Mouse (Mus musculus): ENCODE measurements around the gene Rab21. TPM values are rescaled to one million over a fixed set of nuclear protein-coding genes. Genes with fewer than 3 reads are reported as not detected.
"Not testable (repeated sequence)": the region's sequence is repeated elsewhere in the genome, so short reads cannot be mapped to it uniquely, and the experiment has no call there.

Rab21 gene
- total RNA-seq, 2 experiments from 2014 or later, result 58.1 to 58.4 TPM

- DNase-seq (ENCODE audit: low spot score in 2 of 2), result no peak
These were observed 13.7 kb upstream of the Rab21 start for GRCm38 (mm10) chr10:115329010-115329530.

GRCm38 (mm10) chr10:115328514-115328913 lies 13.1 kb upstream of the Rab21 start:
- DNase-seq (ENCODE audit: low spot score in 2 of 2), result no peak

- peak; percentile 42 to 80 for DNase-seq (ENCODE audit: low spot score in 2 of 2)
These were observed 7.9 kb upstream of the Rab21 start for GRCm38 (mm10) chr10:115323295-115323694.

GRCm38 (mm10) chr10:115321317-115322035 lies 6.1 kb upstream of the Rab21 start:
- no peak for DNase-seq (ENCODE audit: low spot score in 2 of 2)

- not testable (repeated sequence) for DNase-seq (ENCODE audit: low spot score in 2 of 2)
These were observed 3.0 kb upstream of the Rab21 start for GRCm38 (mm10) chr10:115318388-115318787.

GRCm38 (mm10) chr10:115316313-115316712 lies 919 bp upstream of the Rab21 start:
- no peak for DNase-seq (ENCODE audit: low spot score in 2 of 2)

- DNase-seq (ENCODE audit: low spot score in 2 of 2), result peak in 1 of 2 experiments; percentile 25
These were observed 577 bp downstream of the Rab21 start for GRCm38 (mm10) chr10:115314582-115315452.

GRCm38 (mm10) chr10:115314287-115314581 lies 1.2 kb downstream of the Rab21 start:
- no peak for DNase-seq (ENCODE audit: low spot score in 2 of 2)

- DNase-seq (ENCODE audit: low spot score in 2 of 2), result no peak
These were observed 1.6 kb downstream of the Rab21 start for GRCm38 (mm10) chr10:115313641-115314286.

GRCm38 (mm10) chr10:115312732-115313131 lies 2.7 kb downstream of the Rab21 start:
- DNase-seq (ENCODE audit: low spot score in 2 of 2), result no peak

GRCm38 (mm10) chr10:115312194-115312593 lies 3.2 kb downstream of the Rab21 start:
- DNase-seq (ENCODE audit: low spot score in 2 of 2), result no peak

- DNase-seq (ENCODE audit: low spot score in 2 of 2), result no peak
These were observed 4.0 kb downstream of the Rab21 start for GRCm38 (mm10) chr10:115311263-115311965.

GRCm38 (mm10) chr10:115309191-115309590 lies 6.2 kb downstream of the Rab21 start:
- DNase-seq (ENCODE audit: low spot score in 2 of 2), result no peak

- DNase-seq (ENCODE audit: low spot score in 2 of 2), result no peak
These were observed 8.0 kb downstream of the Rab21 start for GRCm38 (mm10) chr10:115307331-115307875.

- no peak for DNase-seq (ENCODE audit: low spot score in 2 of 2)
These were observed 16.7 kb downstream of the Rab21 start for GRCm38 (mm10) chr10:115298683-115299082.

GRCm38 (mm10) chr10:115297582-115297981 lies 17.8 kb downstream of the Rab21 start:
- DNase-seq (ENCODE audit: low spot score in 2 of 2), result no peak

GRCm38 (mm10) chr10:115296401-115296935 lies 18.9 kb downstream of the Rab21 start:
- no peak for DNase-seq (ENCODE audit: low spot score in 2 of 2)

GRCm38 (mm10) chr10:115295162-115295561 lies 20.2 kb downstream of the Rab21 start:
- no peak for DNase-seq (ENCODE audit: low spot score in 2 of 2)

- DNase-seq (ENCODE audit: low spot score in 2 of 2), result no peak
These were observed 20.7 kb downstream of the Rab21 start for GRCm38 (mm10) chr10:115294715-115295114.

GRCm38 (mm10) chr10:115293946-115294345 lies 21.4 kb downstream of the Rab21 start:
- DNase-seq (ENCODE audit: low spot score in 2 of 2), result peak in 1 of 2 experiments; percentile 44

All from layer of hippocampus, adult 18-20 months (tissue).